Mouse (Mus musculus) lung, embryonic 16.5 days (tissue): ENCODE measurements around the gene 1700018F24Rik. TPM values are rescaled to one million over a fixed set of nuclear protein-coding genes. Genes with fewer than 3 reads are reported as not detected.
"Not testable (repeated sequence)": the region's sequence is repeated elsewhere in the genome, so short reads cannot be mapped to it uniquely, and the experiment has no call there.

Experiments used
- ATAC-seq: fragments of 200-750 bp; cut with Nextera tagmentation; 2 replicates; pipeline ENCODE4 v1.8.0; 2017; ENCODE audit warnings: low read depth, mild to moderate bottlenecking, moderate library complexity
- H3K27ac ChIP-seq: fragments of 300-500 bp; sonication (generic); 2 replicates; pipeline ENCODE4 v1.5.1; 2014; ENCODE audit warnings: mild to moderate bottlenecking, control low read depth, low read length
- H3K27me3 ChIP-seq: fragments of 300-500 bp; sonication (generic); 2 replicates; pipeline ENCODE4 v1.6.1; 2014; ENCODE audit warnings: low read depth, low read length, mixed read lengths; ENCODE audit not compliant: control insufficient read depth, insufficient read depth
- H3K36me3 ChIP-seq: fragments of 300-500 bp; sonication (generic); 2 replicates; pipeline ENCODE4 v1.6.1; 2014; ENCODE audit warnings: low read length; ENCODE audit not compliant: control insufficient read depth, insufficient read depth
- H3K4me1 ChIP-seq: fragments of 300-500 bp; sonication (generic); replicated peaks from 2 replicates; pipeline ENCODE4 v1.6.1; 2014; ENCODE audit warnings: low read length, mixed read lengths; ENCODE audit not compliant: control insufficient read depth, insufficient read depth
- H3K4me2 ChIP-seq: fragments of 300-500 bp; sonication (generic); 2 replicates; pipeline ENCODE4 v1.6.1; 2014; ENCODE audit warnings: low read depth, low read length, control low read depth
- H3K4me3 ChIP-seq: fragments of 300-500 bp; sonication (generic); 2 replicates; pipeline ENCODE4 v1.5.1; 2014; ENCODE audit warnings: mild to moderate bottlenecking, low read length, control low read depth
- H3K9ac ChIP-seq: fragments of 300-500 bp; sonication (generic); 2 replicates; pipeline ENCODE4 v1.6.1; 2014; ENCODE audit warnings: low read length, control low read depth
- H3K9me3 ChIP-seq: fragments of 300-500 bp; sonication (generic); 2 replicates; pipeline ENCODE4 v1.6.1; 2016; ENCODE audit warnings: low read length; ENCODE audit not compliant: control insufficient read depth
- WGBS: fragments of 180-500 bp; shearing (Covaris S2); extraction: QIAGEN DNeasy Blood & Tissue Kit; methylation state at CpG from one replicate; pipeline ENCODE4 v1.1.7; 2014; 5-methylcytosine and 5-hydroxymethylcytosine counted together
- polyA plus RNA-seq: library from polyadenylated mRNA; unstranded; fragments of >200 nt; fragmentation: Nextera tagmentation; extraction: Ambion mirVana; gene quantifications from 2 replicates; pipeline ENCODE4 v1.2.1, GENCODE M21; 2015

Gene 1700018F24Rik
- polyA plus RNA-seq = 0.23 TPM in 1 of 2 replicates, not detected in the other

DNA sequence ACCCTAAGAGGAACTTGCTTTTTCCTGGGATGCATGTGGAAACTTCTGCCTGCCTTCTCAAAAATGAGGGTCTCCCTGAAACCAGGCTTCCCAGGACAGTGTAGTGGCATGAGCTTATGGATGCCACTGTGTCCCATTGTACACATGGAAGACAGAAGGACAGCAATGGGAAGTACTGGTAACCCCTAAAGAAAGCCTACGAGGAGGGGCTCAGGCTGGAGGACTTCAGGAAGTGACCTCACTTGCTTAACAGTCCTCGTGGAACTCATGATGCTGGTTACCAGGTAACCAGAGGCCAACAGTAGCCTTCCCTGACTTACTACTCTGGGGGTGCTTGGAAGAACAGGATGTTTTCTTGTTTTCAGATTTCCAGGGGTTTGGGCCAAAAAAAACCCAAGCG is at the start of gene 1700018F24Rik:
1700018F24Rik (plus strand) TSS at position 301 of the 400 bp plus-strand sequence.
- H3K9me3 ChIP-seq, H3K27me3 ChIP-seq, ATAC-seq, H3K9ac ChIP-seq, H3K27ac ChIP-seq, H3K4me3 ChIP-seq, H3K4me2 ChIP-seq, H3K36me3 ChIP-seq, H3K4me1 ChIP-seq: not testable (repeated sequence)
- WGBS = 41% methylated on average over 2 of the region's 3 CpGs

DNA sequence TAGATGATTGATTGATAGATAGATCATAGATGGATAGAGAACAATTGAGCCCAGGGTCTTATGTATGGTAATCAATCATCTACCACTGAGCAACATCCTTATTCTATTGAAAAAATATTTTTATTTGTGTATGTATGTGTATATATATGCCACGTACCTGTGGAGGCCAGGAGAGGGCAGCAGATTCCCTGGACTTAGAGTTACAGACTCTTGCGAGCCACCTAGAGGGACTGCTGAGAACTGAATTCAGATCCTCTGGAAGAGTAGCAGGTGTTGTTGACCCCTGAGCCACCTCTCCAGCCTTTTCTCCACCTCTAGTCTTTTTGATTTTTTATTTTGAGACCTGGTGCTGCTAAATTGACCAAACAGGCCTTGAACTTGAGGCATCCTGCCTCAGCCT is 44.3 kb upstream of the 1700018F24Rik start:
- ATAC-seq = no peak
- 40% methylated on average over 2 of the region's 2 CpGs for WGBS
- no peak overlapping the region for H3K4me2 ChIP-seq

DNA sequence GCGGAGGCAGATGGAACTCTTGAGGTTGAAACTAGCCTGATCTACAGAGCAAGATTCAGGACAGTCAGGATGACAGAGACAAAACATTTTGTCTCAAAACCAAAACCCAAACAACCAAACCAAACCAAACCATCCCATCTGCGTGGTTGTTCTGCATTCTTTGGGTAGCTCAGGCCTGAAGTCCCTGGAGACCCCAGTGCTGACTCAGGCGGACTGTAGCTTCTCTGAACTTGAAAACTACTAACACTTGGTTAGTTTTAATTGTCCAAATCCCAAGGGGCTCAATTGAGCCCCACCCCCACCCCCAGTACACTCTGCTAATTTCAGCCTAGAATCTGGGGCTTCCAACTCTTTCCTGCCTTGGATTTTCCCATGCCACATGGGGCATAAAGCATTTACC is 39.4 kb upstream of the 1700018F24Rik start:
- H3K4me1 ChIP-seq = no peaks in the 10 kb centered on the region
- H3K4me2 ChIP-seq = no peak overlapping the region
- H3K9ac ChIP-seq = no peak overlapping the region
- no peaks in the 10 kb centered on the region for H3K9me3 ChIP-seq
- H3K4me3 ChIP-seq = no peak overlapping the region
- H3K27ac ChIP-seq = no peak overlapping the region
- H3K36me3 ChIP-seq = no peaks in the 10 kb centered on the region
- ATAC-seq = no peak
- 93% methylated on average over 3 of the region's 3 CpGs for WGBS
- no peaks in the 10 kb centered on the region for H3K27me3 ChIP-seq

More for the DNA sequence above, 44.3 kb upstream of the 1700018F24Rik start:
- H3K27ac ChIP-seq = no peak overlapping the region
- H3K4me3 ChIP-seq = no peak overlapping the region
- no peaks in the 10 kb centered on the region for H3K36me3 ChIP-seq
- no peak overlapping the region for H3K9ac ChIP-seq
- no peaks in the 10 kb centered on the region for H3K27me3 ChIP-seq
- H3K9me3 ChIP-seq = no peaks in the 10 kb centered on the region
- H3K4me1 ChIP-seq = no peaks in the 10 kb centered on the region

DNA sequence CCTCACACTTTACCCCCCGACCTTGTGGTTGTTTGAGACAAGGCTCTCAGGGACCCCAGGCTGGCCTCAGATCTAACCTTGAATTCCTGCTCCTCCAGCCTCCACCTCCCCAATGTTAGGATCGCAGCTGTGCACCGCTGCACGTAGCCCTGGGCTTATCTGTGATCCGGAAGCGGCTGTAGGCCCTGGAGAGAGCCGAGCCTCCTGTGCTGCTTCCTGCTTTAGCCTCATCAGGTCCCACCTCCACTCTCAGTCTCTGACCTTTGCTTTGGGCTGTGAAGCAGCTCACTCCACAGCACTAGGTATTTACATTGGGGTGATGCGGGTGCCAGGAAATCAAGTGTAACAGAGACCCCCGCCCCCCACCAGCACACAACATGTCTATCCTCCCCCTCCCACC is 38.3 kb upstream of the 1700018F24Rik start:
- H3K4me2 ChIP-seq = no peak overlapping the region
- no peaks in the 10 kb centered on the region for H3K36me3 ChIP-seq
- WGBS = 39% methylated on average over 9 of the region's 9 CpGs
- no peak overlapping the region for H3K27ac ChIP-seq
- H3K9me3 ChIP-seq = no peaks in the 10 kb centered on the region
- no peak for ATAC-seq
- H3K27me3 ChIP-seq = no peaks in the 10 kb centered on the region
- no peaks in the 10 kb centered on the region for H3K4me1 ChIP-seq
- H3K4me3 ChIP-seq = no peak overlapping the region
- no peak overlapping the region for H3K9ac ChIP-seq

DNA sequence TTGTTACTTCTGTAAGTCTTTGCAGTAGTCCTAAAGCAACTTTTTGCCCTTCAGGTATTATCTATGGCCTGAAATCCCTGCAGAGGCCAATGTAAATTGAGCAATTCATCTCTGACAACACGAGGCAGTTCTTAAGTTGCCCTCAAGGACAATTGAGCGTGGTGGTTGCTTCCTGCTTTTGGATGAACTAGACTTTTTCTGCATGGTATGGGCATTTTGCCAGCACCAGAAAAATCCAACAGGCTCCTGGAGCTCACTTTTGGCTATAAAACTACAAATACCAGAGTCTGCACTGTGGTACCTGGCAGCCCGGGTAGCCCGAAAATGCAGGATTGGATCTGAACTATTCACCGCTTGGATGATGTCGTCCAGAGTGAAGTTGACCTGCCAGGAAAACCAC is 37.2 kb upstream of the 1700018F24Rik start:
- H3K27ac ChIP-seq = no peak overlapping the region
- 67% methylated on average over 6 of the region's 6 CpGs for WGBS
- no peak for ATAC-seq
- H3K4me2 ChIP-seq = no peak overlapping the region
- no peaks in the 10 kb centered on the region for H3K4me1 ChIP-seq
- no peaks in the 10 kb centered on the region for H3K36me3 ChIP-seq
- H3K27me3 ChIP-seq = no peaks in the 10 kb centered on the region
- H3K4me3 ChIP-seq = no peak overlapping the region
- H3K9me3 ChIP-seq = no peaks in the 10 kb centered on the region
- no peak overlapping the region for H3K9ac ChIP-seq

DNA sequence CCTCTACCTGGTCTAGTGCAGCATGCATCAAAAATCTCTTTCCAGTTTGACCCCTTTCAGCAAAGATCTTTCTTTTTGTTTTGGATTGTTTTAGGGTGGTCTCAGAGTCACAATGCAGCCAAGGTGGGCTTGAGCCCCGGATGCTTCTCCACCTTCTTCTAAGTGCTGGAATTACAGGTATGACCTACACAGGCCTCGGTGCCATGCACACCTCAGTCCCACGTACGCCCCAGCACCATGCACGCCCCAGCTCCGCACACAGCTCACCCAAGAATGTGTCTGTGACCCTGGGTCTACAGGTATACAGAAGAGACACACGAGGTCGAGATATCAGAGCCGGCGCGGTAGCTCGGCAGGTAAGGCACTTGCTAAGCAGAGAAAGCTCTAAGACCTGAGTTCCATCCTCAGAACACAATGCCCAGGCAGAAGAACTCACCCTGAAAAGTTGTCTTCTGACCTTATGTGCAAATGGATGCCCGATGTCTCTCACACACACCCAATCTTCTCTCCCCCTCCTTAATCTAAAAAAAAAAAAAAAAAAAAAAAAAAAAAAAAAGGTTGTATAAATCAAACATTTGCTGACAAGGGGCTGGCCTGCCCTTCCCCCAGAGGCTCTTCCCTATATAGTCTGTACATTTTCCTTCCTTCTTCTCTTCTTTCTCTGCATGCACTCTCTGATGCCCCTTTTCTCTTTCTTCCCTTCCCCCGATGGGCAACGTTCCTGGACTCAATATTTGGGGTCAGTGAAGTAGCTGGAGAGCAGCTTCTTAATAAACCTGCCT is 33.7 kb upstream of the 1700018F24Rik start:
- no peak overlapping the region for H3K9ac ChIP-seq
- 81% methylated on average over 15 of the region's 15 CpGs for WGBS
- ATAC-seq = no peak
- no peaks in the 10 kb centered on the region for H3K9me3 ChIP-seq
- H3K4me1 ChIP-seq = no peaks in the 10 kb centered on the region
- H3K4me2 ChIP-seq = no peak overlapping the region
- H3K4me3 ChIP-seq = no peak overlapping the region
- no peaks in the 10 kb centered on the region for H3K27me3 ChIP-seq
- no peak overlapping the region for H3K27ac ChIP-seq
- H3K36me3 ChIP-seq = no peaks in the 10 kb centered on the region

DNA sequence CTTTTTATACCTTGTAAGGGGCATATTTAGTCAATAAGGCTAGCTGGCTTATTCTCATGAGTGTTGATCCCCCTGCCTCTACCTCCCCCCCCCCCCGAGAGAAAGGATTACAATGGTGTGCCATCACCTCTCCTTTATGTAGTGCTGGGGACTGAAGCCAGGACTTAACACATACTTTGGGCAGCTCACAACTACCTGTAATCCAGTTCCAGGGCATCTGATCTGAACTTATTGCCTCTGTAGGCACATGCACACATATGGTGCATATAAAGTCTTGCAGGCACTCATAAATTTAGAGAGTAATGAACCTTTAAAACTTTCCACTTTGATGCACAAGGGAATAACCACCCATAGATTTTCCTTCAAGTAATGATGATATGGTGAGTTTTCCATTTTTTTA is 28.5 kb upstream of the 1700018F24Rik start:
- H3K36me3 ChIP-seq = no peaks in the 10 kb centered on the region
- H3K9me3 ChIP-seq = no peaks in the 10 kb centered on the region
- no peaks in the 10 kb centered on the region for H3K27me3 ChIP-seq
- H3K4me1 ChIP-seq = no peaks in the 10 kb centered on the region
- H3K4me2 ChIP-seq = no peak overlapping the region
- ATAC-seq = no peak
- H3K27ac ChIP-seq = no peak overlapping the region
- H3K4me3 ChIP-seq = no peak overlapping the region
- WGBS = 80% methylated on average over 1 of the region's 1 CpGs
- no peak overlapping the region for H3K9ac ChIP-seq

DNA sequence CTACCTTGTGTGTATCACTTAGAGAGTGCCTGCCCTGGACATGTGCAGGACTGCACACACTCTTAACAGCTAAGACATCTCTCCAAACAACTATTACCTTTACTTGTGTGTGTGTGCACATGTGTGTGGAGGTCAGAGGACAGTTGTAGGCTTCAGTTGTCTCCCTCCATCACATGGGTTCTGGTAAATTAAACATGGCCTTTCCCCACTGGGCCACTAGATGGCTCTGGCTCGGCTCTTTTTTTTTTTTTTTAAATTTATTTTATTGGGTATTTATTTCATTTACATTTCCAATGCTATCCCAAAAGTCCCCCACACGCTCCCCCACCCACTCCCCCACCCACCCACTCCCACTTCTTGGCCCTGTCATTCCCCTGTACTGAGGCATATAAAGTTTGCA is 26.0 kb upstream of the 1700018F24Rik start:
- 35% methylated on average over 2 of the region's 2 CpGs for WGBS
- H3K4me1 ChIP-seq, H3K27me3 ChIP-seq, ATAC-seq, H3K4me3 ChIP-seq, H3K36me3 ChIP-seq, H3K27ac ChIP-seq, H3K4me2 ChIP-seq, H3K9me3 ChIP-seq, H3K9ac ChIP-seq: not testable (repeated sequence)

DNA sequence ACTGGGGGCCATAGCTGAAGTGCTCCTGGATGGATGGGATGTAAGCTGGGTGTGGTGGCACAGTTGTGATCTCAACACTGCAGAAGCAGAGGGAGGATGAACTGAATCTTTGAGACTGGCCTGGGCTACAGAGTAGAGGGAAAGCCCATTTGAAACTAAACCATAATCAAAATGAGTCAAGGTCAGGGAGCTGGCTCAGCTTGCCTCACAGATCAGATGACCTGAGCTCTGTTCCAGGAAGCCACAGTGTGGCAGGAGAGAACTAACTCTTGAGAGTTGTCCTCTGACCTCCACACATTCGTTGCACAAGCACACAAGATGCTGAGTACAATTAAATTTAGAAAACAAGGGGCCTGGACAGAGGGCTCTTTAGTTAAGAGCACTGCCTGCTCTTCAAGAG is 22.5 kb upstream of the 1700018F24Rik start:
- H3K9me3 ChIP-seq, ATAC-seq, H3K4me1 ChIP-seq, H3K4me3 ChIP-seq, H3K9ac ChIP-seq, H3K27me3 ChIP-seq, H3K4me2 ChIP-seq, H3K27ac ChIP-seq, H3K36me3 ChIP-seq: not testable (repeated sequence)
- 0% methylated on average over 1 of the region's 1 CpGs for WGBS
